Mouse (Mus musculus) adrenal gland, postnatal 10 days (tissue): ENCODE measurements at regions not wholly inside any gene's neighbourhood (a gene's known extent, or its start where the extent isn't known, plus 50 kb on each side); places are given as distances from the start of the nearest gene placed in this dataset.

Source experiments
- DNase-seq: peaks from one replicate; pipeline ENCODE4 v3.0.0; 2021; ENCODE audit warnings: mixed read lengths

DNA sequence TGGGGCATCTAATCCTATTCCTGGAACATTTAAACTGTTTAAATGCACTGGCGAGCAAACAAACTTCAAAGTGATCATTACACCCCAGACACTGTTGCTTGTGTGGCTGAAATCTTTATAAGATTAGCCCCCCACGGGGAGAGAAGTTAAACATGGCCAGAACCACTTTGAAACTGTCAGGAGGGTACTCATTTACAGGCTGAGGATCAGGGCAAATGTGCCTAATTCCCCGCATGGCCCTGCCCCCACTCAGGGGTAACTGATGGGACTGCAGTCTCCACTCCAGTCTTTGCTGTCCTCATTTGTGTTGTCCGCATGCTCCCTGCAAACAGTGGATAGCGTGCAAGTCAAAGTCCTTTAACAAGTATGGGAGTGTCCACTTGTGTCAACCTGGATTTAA lies 258.9 kb upstream of the BC052040 start:
- no peak for DNase-seq

DNA sequence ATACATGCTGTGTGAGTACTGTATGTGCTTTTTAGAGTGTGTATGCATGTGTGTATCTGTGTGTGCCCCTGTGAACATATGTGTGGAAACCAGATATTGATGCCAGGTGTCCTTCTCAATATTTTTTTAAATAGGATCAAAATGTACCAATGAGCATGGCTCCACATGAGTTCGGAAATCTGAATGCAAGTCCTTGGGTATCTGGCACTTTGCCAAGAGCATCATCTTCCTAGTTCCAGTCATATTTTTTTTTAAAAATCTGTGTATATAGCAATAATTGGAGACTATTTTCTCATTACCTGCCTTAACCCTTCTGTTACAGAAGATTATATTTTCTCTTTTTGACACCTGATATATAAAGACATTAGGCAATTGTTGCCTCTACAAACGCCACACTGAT lies 255.0 kb upstream of the BC052040 start:
- peak; percentile 4 for DNase-seq

DNA sequence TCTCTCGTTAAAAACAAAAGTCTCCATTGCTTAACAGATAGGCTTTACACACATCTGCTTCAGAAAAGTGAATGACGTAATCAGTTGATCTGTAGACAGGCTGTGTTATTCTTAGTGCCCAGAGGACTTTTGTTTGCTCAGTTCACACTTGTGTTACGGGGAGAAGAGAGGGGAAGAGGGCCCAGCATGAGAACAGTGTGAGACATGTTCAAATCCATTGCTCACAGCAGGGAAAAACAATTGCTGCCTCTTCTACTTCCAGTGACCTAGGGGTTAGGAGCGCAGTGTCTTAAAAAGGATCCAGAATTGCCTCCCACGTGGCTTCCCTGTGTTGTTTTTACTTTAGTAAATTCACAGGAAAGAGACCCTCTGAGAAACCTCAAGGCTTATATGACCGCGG lies 243.3 kb upstream of the BC052040 start:
- DNase-seq: no peak

DNA sequence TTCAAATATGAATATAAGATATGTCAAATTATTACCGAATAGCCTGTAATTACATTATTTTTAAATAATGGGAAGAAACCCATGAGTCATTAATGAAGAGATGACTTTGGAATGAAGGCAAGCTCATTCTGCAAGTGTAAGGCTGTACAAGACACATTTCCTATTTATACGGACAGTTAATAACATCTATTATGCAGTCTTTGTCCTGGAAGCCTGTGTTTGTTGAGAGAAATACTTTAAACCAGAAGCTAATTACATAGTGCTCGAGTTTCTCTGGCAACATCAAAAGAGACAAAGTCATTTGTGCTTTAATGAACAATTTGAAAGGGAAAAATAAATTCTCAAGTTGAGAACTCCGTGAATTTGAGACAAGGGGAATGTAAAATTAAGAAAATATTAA lies 242.5 kb upstream of the BC052040 start:
- DNase-seq: no peak

DNA sequence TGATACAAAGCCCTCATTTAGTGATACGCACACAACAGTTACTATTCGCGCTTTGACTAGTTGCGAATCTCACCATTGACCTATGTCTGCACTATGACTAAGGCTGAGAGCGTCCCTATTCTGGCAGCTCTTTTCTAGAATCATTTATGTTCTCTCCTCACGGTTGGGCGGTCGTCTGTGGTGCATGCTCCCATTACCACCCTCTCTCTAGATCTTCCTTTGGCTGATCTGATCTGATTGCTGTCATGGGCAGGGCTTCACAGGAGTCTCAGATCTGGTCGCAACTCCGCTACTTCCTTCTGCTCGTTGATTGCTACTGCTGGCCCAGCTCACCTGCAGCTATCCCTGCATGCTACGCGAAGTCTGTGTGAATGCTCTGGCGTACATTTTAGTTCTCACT lies 239.2 kb upstream of the BC052040 start:
- no peak for DNase-seq

DNA sequence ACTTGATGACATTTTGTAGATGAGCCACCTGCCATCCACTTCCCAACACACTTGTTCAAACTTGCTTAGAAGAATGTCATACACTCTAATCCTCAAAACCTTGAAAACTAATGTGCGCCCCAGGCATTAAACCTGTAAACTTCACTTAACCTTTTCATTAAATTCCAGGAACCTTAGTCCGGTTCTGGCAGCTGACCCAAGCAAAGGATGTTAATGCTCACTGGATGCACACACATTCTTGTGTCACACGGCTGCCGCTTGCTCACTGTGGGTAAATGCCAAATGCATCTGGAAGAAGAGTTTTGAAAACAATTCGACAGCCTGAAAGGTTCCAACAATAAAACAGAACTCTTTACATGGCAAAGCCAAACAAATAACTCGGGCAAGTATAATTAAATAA lies 235.0 kb upstream of the BC052040 start:
- no peak for DNase-seq

DNA sequence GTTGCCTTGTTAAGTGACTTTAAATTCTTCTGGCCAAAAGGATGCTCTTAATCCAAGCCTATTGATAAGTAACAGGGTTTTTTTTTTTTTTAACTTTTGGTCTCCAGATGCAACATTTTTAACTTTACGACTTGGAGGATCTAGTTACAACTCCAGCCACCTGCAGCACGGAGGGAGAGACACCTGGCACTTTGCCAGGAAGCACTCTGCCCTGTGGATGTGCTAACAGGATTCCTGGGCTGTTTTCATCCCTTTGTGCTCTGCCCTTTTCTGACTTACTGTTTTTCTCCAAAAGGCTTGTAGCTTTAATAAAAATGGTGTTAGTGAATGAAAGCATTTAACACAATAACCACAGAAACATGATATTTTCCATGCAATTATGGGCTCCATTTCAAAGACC lies 233.3 kb upstream of the BC052040 start:
- DNase-seq: peak; percentile 5

DNA sequence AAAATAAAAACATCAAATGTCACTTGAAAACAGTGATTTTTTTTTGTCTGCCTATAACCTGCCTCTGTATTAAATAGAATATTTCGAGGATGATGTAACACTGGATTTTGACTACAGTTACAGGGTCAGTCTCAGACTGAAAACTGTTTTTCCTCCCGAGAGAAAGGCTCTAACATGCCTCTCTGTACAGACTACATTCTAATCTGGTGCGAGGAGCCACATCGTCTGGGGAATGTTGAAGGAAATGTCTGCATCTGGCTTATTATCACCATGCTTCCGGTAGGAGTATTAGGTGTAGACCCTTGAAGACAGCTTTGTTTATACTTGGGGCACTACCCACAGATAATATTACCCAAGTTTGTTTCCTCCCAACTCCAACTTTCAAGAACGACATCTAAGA lies 210.4 kb upstream of the BC052040 start:
- no peak for DNase-seq

DNA sequence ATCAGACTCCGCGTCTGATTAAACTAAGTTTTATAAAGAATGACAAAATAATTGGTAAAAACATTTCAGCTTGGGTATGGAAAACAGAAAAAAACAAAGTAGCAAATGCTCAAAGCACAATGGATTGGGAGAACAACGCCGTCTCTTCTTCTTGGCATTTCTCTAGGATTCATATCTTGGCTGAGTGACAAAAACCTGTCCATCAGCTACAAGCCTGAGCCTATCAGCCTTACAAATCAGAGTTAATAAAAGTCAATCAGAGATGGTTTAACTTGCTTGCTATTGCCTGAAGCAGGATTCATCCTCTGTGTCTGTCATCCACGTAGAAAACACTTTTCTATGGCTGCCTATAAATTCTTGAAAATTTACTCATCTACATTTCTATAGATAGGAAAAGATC lies 206.2 kb upstream of the BC052040 start:
- no peak for DNase-seq

DNA sequence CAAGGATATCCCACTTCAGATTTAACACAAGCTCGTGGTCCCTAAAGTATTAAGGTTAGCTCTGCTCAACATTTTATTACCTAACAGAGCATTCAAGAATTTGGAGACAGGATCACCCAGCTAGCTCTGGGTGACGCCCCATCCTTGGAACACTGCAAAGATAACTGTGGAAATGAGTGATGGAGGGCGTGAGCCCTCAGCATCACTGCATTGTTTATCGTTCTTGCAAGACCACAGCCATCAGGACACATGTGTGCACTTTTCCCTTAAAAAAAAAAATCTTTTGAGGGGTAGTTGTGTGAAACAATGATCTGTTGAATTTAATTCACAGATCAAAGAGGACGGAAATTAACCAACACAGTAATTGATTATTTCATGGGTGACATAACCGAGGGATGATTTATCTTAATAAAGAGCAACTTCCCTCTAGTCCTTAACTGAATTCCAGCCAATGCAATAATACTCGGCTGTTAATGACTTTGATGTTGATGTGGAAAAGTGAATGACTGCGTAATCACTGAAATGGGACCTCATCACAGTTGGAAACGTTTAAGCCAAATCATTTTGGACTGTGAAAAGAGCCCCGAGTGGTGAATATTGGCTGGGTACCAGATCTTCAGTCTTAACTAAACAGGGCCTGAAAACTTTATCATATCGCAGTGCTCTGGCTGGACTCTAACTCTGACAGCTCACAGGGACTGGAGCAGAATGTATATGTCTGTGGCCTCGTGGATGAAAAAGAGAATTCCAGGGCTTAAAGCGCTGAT lies 196.9 kb upstream of the BC052040 start:
- no peak for DNase-seq

DNA sequence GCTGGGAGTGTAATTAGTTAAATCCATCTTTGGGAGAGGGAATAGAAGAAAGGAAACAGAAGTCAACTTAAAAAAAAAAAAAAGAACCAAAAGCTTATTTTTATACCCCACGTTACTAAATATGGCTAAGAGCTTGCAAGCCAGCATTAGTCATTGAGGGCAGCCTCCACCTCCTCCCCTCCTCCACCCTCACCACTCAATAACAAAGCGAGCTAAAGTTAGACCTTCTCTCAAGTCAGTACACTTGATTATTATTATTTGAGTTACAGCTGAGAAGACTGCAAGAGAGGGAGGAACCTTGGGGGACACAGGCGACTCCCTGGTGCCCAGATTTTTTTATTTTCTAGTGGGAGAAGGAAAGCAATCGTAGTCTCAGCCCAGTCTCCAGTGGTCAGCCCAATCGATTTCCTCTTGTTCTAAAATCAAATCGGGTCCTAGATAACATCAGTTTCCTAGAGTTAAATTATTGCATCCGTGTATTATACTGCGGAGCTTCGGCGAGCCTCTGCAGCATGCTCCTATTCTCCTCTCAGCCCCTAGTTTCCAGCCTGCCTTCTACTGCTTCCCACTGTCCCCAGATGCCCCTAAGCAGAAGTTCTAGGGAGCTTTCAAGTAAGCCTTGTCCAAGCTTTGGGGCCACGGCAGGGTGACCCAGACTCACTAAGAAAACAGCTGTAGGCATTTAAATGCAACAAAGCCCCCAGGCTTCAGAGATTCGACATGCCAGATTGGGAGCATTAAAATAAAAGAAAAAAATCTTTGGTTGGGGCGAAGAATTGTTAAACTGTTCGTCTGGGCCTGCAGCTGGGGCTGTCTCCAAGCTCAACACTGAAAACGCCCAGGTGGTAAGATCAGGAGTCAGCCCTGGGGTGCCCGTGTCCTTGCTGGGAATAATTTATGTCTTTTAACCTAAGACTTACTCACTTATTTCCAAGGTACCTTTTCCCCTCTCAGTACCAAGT lies 196.0 kb upstream of the BC052040 start:
- peak; percentile 7 for DNase-seq

DNA sequence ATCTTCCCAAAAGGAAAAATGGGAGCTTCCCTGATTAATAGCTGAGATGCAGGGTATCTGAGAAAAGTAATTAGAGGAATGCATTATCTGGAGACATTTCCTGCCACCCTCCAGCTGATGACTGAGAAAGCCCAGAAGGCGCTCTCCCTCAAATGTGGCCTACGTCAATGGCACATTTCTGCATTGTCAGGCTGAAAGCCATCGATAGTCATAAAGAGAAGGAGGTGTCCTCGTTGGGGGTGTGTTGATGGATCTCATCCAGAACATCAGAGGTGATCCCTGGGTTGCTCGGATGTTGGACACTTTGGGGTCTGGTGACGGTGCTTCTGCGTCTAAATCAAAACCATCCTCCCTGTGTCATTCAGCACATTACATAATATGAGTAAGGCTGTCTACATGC lies 189.9 kb upstream of the BC052040 start:
- no peak for DNase-seq

DNA sequence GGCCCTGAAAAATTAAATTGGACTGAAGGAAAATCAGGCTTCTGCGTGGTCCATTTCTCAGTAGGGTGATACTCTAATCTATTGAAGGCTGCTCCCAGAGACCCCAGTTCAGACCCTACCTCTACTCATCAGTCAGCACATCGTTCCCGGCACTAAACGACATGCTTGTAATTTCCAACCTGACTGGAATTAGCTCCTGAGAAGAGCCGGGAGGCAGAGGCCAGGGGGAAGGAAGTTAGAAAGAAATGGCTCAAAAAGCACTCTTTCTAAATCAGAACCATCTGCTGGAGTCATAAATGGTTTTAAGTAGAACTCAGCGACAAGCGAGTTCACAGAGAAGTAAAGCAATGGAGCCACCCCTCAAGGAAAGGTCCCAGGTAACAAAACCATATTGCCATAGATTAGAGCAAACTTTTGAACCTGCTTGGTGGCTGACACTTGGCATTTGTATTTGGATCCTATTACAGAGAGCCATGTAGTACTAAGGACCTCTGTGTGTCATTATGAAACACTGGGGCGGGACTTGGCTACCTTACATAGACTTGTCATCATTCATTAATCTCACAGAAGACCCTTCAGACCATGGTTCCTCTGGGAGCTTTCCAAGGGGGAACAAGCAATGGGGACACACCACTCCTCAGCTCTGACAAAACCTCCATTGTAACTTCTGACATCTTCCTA lies 189.3 kb upstream of the BC052040 start:
- no peak for DNase-seq

DNA sequence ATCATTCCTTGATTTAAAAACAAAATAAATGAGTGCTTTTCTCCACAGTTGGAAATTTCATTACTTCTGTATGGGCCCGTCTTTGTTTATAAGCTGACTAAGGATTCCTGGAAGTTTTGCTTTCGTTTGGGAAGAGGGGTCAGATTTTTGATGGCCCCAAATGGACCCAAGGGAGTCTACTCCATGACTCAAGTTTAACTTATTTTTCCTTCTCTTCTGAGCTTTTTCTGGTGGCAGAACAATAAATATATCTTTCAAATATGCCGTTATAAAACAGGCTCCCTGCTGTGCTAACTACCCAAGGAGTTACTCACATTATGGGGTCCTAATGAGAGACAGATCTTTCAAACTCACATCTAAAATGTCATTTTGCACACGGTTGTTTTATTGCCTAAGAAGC lies 187.4 kb upstream of the BC052040 start:
- DNase-seq: no peak

DNA sequence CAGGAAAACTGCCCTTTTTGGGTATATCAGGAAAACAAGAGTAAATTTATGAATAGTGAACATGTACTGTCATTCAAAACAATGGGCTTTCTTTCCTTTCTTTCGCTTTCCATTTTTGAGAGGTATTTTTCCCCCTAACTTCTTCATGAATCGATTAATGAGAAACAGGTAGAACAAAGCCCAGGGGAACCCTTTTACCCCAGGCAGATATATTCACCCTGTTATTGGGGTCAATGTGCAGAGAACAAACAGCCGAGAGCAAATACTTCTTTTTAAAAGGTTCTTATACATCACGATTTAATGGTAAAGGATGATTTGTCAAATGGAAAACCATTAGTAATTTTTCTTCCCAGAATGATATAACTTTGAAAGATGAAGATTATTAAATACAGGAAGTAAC lies 183.0 kb upstream of the BC052040 start:
- DNase-seq: no peak

DNA sequence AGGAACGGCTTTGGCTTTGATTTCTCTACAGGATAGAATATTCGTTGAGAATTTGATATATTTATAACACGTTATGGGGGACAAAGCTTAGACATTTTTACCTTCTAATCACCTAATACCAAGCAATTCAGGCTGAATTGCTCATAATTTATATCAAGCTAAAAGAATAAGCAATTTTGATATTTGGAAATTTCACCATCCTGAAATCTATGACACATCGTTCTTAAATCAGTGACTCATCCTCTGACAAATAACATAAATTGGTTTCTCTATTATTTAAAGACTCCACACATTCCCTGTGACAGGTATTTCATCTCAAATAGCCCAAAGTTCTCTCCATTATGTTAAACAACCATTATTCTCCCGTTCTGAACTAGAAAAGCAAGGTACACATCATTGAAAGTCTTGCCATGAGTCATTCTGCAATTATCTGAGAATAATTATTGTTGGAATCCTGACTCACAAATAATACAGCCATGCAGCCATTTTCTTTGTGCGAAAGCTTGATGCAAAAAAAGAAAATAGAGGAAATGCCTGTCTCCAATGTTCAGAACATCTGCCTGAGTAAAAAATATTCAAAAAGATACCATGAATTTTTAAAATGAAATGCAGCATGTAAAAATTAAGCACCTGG lies 182.3 kb upstream of the BC052040 start:
- DNase-seq: no peak

DNA sequence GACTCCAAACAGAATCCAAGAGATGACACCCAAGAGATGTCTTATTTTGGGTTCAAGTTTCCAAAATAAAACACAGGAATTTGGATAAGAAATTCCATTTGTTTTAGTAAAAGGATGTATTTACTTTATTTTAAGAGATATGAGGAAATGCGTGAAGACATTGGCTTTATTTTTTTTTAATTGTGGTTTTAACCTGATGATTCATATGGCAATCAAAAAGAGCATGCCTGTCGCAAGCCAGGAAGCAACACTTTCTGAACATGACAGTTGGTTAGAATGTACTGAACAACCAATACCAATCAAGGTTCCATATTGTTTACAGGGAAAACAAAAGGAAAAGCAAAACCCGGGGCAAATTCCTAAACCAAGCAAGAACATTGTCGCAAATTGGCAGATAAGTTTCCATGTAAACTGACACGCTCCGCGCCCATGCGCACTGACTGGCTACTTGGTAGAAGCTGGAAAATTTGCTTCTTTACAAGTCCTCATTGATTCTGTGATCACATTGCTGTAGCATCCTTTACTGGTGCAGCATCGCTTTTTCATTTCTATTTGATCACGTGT lies 181.4 kb upstream of the BC052040 start:
- no peak for DNase-seq

DNA sequence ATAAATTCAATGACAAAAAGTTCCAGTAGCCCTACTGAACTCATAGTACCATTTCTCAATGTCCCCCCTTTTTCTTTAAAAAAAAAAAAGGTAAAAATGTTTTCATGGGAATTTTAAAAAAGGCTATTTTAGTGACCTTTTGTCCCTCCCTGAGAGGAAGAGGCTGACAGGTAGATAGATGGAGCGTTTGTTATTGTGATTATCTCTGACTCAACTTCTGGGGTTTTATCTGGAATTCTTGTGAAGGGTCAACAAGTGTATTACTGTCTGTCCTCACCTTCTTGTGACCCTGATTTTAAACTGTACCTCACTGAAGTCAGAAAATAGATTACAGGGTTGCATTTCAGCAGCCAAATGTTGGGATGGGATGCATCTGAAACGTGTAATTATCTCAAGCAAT lies 179.3 kb upstream of the BC052040 start:
- no peak for DNase-seq

DNA sequence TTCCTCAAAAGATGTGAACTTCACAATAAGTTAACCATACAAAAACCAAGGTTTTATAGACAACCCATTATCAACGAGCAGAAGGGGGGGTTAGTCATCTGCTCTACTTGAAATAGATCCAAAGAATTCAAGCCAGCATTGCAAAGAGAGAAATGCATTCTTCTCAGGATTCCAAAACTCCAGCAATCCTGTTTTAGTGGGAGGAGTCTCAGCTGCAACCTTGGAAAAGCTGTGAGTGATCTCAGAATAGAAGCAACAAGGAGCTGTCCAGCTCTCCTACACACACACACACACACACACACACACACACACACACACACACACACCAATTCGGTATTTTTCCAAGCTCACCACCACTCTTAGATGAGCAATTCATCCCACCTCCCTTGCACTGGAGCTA lies 149.0 kb upstream of the BC052040 start:
- peak; percentile 47 for DNase-seq

DNA sequence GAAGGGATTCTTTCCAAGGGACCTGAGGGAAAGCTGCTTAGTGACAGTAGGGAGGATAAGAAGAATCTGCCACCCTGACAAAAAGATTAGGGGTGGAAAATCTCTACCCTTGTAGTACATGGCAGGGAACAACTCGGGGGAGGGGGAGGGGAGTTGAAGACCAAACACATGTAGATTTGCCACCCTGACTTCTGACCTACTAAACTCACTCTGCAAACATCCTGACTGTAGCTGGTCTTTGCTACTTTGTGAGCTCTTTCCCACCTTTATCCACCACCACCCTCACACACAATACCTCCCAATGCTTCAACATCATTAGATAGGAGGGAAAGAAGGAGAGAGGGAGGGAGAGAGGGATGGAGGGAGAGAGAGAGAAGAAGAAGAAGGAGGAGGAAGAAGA lies 140.4 kb upstream of the BC052040 start:
- DNase-seq: no peak

DNA sequence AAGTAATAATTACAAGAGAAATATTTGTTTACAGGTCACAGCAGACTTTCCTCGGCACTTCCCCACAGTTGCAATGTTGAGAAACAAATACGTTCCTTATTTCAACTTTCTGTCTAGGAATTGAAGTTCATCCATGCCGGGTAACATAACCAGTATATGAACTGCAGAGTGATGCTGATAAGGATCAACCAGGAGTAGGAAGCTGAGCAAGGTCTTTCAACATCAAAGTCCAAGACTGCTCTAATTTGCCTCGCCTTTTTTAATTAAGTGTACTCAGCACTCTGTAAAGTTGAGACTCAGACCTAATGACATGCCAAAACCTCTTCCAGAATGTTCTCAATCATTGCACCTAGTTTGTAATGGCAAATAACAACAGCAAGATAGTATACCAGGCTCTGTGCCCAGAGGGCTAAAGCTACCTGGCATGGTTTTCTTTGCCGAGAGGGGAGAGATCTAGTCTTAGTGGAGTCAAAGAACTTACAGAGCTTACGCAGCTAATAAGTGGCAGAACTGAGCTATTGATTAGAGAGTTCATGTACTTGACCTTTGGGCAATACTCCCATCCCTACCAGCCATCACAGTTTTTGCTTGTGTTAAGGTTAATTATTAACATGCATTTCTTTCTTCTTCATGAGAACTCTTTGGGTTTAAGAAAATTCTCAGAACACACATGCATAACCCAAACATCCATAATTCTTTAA lies 131.6 kb upstream of the BC052040 start:
- DNase-seq: no peak

DNA sequence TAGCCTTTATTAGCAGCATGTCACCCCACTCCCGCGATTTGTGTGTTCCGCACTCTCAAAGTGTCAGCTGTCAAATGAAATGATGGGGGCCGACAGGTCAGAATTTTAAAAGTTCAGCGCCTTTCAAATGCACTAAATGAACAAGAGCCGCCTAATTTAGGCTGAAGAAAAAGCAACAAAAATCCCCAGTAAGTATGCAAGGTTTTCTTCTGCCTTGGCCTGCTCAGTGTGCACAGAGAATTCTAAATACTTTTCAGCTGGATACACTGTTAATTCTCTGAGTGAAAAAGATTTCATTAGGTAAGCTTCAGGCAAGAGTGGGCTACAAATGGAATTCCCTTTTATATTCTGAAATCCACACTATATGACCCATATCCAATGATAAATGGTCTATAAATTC lies 125.9 kb upstream of the BC052040 start:
- DNase-seq: no peak
